Mouse (Mus musculus) forebrain, embryonic 11.5 days (tissue): Measurements from ENCODE around the gene Map4k4. TPM values are rescaled to one million over a fixed set of nuclear protein-coding genes. Genes with fewer than 3 reads are reported as not detected.

Experiments used
- ATAC-seq: fragments of 200-750 bp; cut with Nextera tagmentation; replicated peaks from 2 replicates; pipeline ENCODE4 v1.8.0; 2017; ENCODE audit warnings: moderate TSS enrichment; ENCODE audit not compliant: low FRiP score
- DNase-seq: peaks from one replicate; pipeline ENCODE4 v3.0.0-alpha.2; 2017; ENCODE audit warnings: low spot score
- H3K27ac ChIP-seq: fragments of 300-500 bp; sonication (generic); 2 replicates; pipeline ENCODE4 v1.5.1; 2014; ENCODE audit warnings: low read depth, low read length
- H3K27me3 ChIP-seq: fragments of 300-500 bp; sonication (generic); 2 replicates; pipeline ENCODE4 v1.6.1; 2014; ENCODE audit warnings: mild to moderate bottlenecking, low read length, mixed read lengths; ENCODE audit not compliant: control insufficient read depth, insufficient read depth
- H3K36me3 ChIP-seq: fragments of 300-500 bp; sonication (generic); 2 replicates; pipeline ENCODE4 v1.6.1; 2014; ENCODE audit warnings: mild to moderate bottlenecking, low read length, moderate library complexity, mixed read lengths; ENCODE audit not compliant: control insufficient read depth, insufficient read depth
- H3K4me1 ChIP-seq: fragments of 300-500 bp; sonication (generic); replicated peaks from 2 replicates; pipeline ENCODE4 v1.6.1; 2014; ENCODE audit warnings: low read length, mixed read lengths; ENCODE audit not compliant: control insufficient read depth, insufficient read depth
- H3K4me2 ChIP-seq: fragments of 300-500 bp; sonication (generic); 2 replicates; pipeline ENCODE4 v1.6.1; 2014; ENCODE audit warnings: low read depth, mild to moderate bottlenecking, low read length, moderate library complexity, mixed read lengths; ENCODE audit not compliant: severe bottlenecking
- H3K4me3 ChIP-seq: fragments of 300-500 bp; sonication (generic); 2 replicates; pipeline ENCODE4 v1.5.1; 2014; ENCODE audit warnings: low read depth, low read length
- H3K9ac ChIP-seq: fragments of 300-500 bp; sonication (generic); 2 replicates; pipeline ENCODE4 v1.6.1; 2014; ENCODE audit warnings: low read length
- H3K9me3 ChIP-seq: fragments of 300-500 bp; sonication (generic); 2 replicates; pipeline ENCODE4 v1.6.1; 2016; ENCODE audit warnings: low read length, mixed read lengths; ENCODE audit not compliant: control insufficient read depth
- WGBS: fragments of 180-500 bp; shearing (Covaris S2); extraction: QIAGEN DNeasy Blood & Tissue Kit; methylation state at CpG from one replicate; pipeline ENCODE4 v1.1.7; 2014; 5-methylcytosine and 5-hydroxymethylcytosine counted together
- polyA plus RNA-seq: library from polyadenylated mRNA; unstranded; fragments of >200 nt; fragmentation: Nextera tagmentation; extraction: Ambion mirVana; gene quantifications from 2 replicates; pipeline ENCODE4 v1.2.1, GENCODE M21; 2014

Map4k4 gene
- polyA plus RNA-seq, 1 experiment from 2014 or later: 52.4 TPM

- DNase-seq (no peak), ATAC-seq (no peak)
- Histone ChIP-seq H3K4me3 (no peak overlapping the region), H3K27ac (no peak overlapping the region), H3K9me3 (no peaks in the 10 kb centered on the region), H3K9ac (no peak overlapping the region), H3K36me3 (peaks cover 11% of the 10 kb centered on the region; the same call in 1 of the 2 replicates), H3K4me1 (no peaks in the 10 kb centered on the region), H3K27me3 (no peaks in the 10 kb centered on the region), H3K4me2 (no peak overlapping the region)
- WGBS: 92% methylated on average over 15 of the region's 15 CpGs
Observed at GRCm38 (mm10) chr1:39980314-39981290, 79.9 kb downstream of the Map4k4 start.

- H3K27ac ChIP-seq: no peak overlapping the region
- H3K36me3 ChIP-seq: peaks cover 8% of the 10 kb centered on the region; the same call in 1 of the 2 replicates
- DNase-seq: no peak
- H3K9me3 ChIP-seq: no peaks in the 10 kb centered on the region
- no peak overlapping the region for H3K4me3 ChIP-seq
- no peaks in the 10 kb centered on the region for H3K27me3 ChIP-seq
- ATAC-seq: no peak
- 75% methylated on average over 3 of the region's 3 CpGs for WGBS
- H3K4me2 ChIP-seq: no peak overlapping the region
- no peak overlapping the region for H3K9ac ChIP-seq
- no peaks in the 10 kb centered on the region for H3K4me1 ChIP-seq
Observed at GRCm38 (mm10) chr1:39981970-39982369, 81.3 kb downstream of the Map4k4 start.

GRCm38 (mm10) chr1:39982727-39983487 lies 82.2 kb downstream of the Map4k4 start:
- 0 out of 2 replicates have a peak, but pooled peaks have one; percentile 10 for ATAC-seq
- 76% methylated on average over 13 of the region's 13 CpGs for WGBS
- H3K9me3 ChIP-seq: no peaks in the 10 kb centered on the region
- peaks cover 8% of the 10 kb centered on the region; the same call in 1 of the 2 replicates for H3K36me3 ChIP-seq
- H3K4me3 ChIP-seq: no peak overlapping the region
- DNase-seq: no peak
- H3K27me3 ChIP-seq: no peaks in the 10 kb centered on the region
- no peak overlapping the region for H3K4me2 ChIP-seq
- H3K4me1 ChIP-seq: no peaks in the 10 kb centered on the region
- H3K27ac ChIP-seq: no peak overlapping the region
- no peak overlapping the region for H3K9ac ChIP-seq

- no peaks in the 10 kb centered on the region for H3K4me1 ChIP-seq
- no peaks in the 10 kb centered on the region for H3K9me3 ChIP-seq
- H3K4me2 ChIP-seq: no peak overlapping the region
- no peaks in the 10 kb centered on the region for H3K27me3 ChIP-seq
- no peak overlapping the region for H3K27ac ChIP-seq
- no peak for ATAC-seq
- 85% methylated on average over 9 of the region's 9 CpGs for WGBS
- no peak overlapping the region for H3K4me3 ChIP-seq
- no peak for DNase-seq
- no peak overlapping the region for H3K9ac ChIP-seq
- H3K36me3 ChIP-seq: peaks cover 13% of the 10 kb centered on the region; the same call in 1 of the 2 replicates
Observed at GRCm38 (mm10) chr1:39984331-39984730, 83.6 kb downstream of the Map4k4 start.

- Histone ChIP-seq H3K4me1 (no peaks in the 10 kb centered on the region), H3K27me3 (no peaks in the 10 kb centered on the region), H3K4me3 (no peak overlapping the region), H3K4me2 (no peak overlapping the region), H3K9ac (no peak overlapping the region), H3K9me3 (no peaks in the 10 kb centered on the region), H3K36me3 (peaks cover 16% of the 10 kb centered on the region; the same call in 1 of the 2 replicates), H3K27ac (no peak overlapping the region)
- DNase-seq (no peak), ATAC-seq (no peak)
- WGBS: 90% methylated on average over 9 of the region's 9 CpGs
Observed at GRCm38 (mm10) chr1:39986820-39987219, 86.1 kb downstream of the Map4k4 start.

- no peak overlapping the region for H3K4me2 ChIP-seq
- 92% methylated on average over 12 of the region's 12 CpGs for WGBS
- no peaks in the 10 kb centered on the region for H3K27me3 ChIP-seq
- no peaks in the 10 kb centered on the region for H3K9me3 ChIP-seq
- DNase-seq (no peak), ATAC-seq (no peak)
- H3K9ac ChIP-seq: no peak overlapping the region
- H3K27ac ChIP-seq: no peak overlapping the region
- H3K4me1 ChIP-seq: no peaks in the 10 kb centered on the region
- peaks cover 21% of the 10 kb centered on the region; the same call in 1 of the 2 replicates for H3K36me3 ChIP-seq
- no peak overlapping the region for H3K4me3 ChIP-seq
Observed at GRCm38 (mm10) chr1:39988841-39989240, 88.1 kb downstream of the Map4k4 start.

- Histone ChIP-seq H3K4me3 (no peak overlapping the region), H3K9me3 (no peaks in the 10 kb centered on the region), H3K27ac (no peak overlapping the region), H3K4me1 (no peaks in the 10 kb centered on the region), H3K36me3 (peaks cover 24% of the 10 kb centered on the region), H3K4me2 (no peak overlapping the region), H3K27me3 (no peaks in the 10 kb centered on the region), H3K9ac (no peak overlapping the region)
- DNase-seq (no peak), ATAC-seq (no peak)
- 94% methylated on average over 9 of the region's 9 CpGs for WGBS
Observed at GRCm38 (mm10) chr1:39990041-39990440, 89.3 kb downstream of the Map4k4 start.

- Histone ChIP-seq H3K4me2 (no peak overlapping the region), H3K9me3 (no peaks in the 10 kb centered on the region), H3K4me3 (no peak overlapping the region), H3K27ac (no peak overlapping the region), H3K27me3 (no peaks in the 10 kb centered on the region), H3K4me1 (no peaks in the 10 kb centered on the region), H3K9ac (no peak overlapping the region), H3K36me3 (peaks cover 21% of the 10 kb centered on the region)
- DNase-seq (no peak), ATAC-seq (no peak)
- 92% methylated on average over 7 of the region's 7 CpGs for WGBS
Observed at GRCm38 (mm10) chr1:39993921-39994320, 93.2 kb downstream of the Map4k4 start.
